Mouse (Mus musculus) CD4-positive naive resting alpha-beta T cell, adult 57 days (primary cell): ENCODE results near the gene H1f0. TPM values are rescaled to one million over a fixed set of nuclear protein-coding genes. Genes with fewer than 3 reads are reported as not detected.

ENCODE experiments used
- total RNA-seq: library from RNA; stranded (reverse); gene quantifications from one replicate; pipeline ENCODE4 v1.2.4, GENCODE M21; 2023

H1f0 gene
- total RNA-seq: 5.8 TPM

GRCm38 (mm10) chr15:79028237-79028738, at the start of gene H1f0:
H1f0 (plus strand) TSS chr15:79028450.

GRCm38 (mm10) chr15:79041585-79041984, 13.3 kb downstream of the H1f0 start, which contains the start of gene Galr3:
Galr3 (plus strand) TSS chr15:79041885.

GRCm38 (mm10) chr15:79062376-79063159, 34.3 kb downstream of the H1f0 start, which contains the start of gene Ankrd54:
Ankrd54 (minus strand) TSS chr15:79062893.

DNA sequence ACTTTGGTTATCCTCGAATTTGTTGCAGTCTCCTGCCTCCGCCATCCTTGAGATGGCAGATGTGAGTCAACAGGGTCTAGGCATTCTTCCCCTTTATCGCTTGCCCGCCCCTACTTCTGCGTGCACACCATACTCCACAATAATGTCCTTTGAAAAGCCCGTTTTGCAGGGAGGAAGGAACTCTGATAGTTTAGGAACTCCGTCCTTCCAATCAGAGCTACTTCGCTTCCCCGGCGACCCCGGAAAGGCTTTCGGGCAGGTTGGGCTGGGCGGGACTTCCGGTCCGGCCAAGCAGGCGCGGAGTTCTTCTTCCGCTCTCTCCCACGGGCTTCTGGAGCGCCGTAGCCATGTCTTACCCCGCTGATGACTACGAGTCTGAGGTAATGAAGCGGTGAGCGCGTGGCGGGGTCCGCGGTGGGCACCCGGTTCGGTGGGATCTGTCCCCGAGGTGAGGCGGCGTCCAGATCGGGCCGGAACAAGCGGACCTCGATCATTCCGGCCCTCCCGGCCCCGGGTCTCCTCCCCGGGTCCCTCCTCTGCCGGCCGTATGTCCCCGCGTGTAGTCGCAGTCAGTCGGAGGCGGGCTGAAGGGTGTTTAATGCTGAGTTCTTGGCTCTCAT, 46.8 kb downstream of the H1f0 start, which contains the start of gene Eif3l:
Gene Eif3l (plus strand): TSS at position 267 of the 620 bp plus-strand sequence.

Other genes starting within 250 kb of the H1f0 start
- 0.56 TPM for gene Card10, start 225.4 kb upstream of the H1f0 start, total RNA-seq
- 0.65 TPM for gene Cdc42ep1, start 185.8 kb upstream of the H1f0 start, total RNA-seq
- 3.3 TPM for gene Lgals2, start 172.9 kb upstream of the H1f0 start, total RNA-seq
- gene Gga1, start 151.3 kb upstream of the H1f0 start, total RNA-seq: 84.3 TPM
- gene Gm49510, start 128.8 kb upstream of the H1f0 start, total RNA-seq: not detected
- 241 TPM for gene Sh3bp1, start 128.7 kb upstream of the H1f0 start, total RNA-seq
- gene Pdxp, start 114.5 kb upstream of the H1f0 start, total RNA-seq: 13.7 TPM
- 63.1 TPM for gene Lgals1, start 101.7 kb upstream of the H1f0 start, total RNA-seq
- gene Nol12, start 93.5 kb upstream of the H1f0 start, total RNA-seq: 58.9 TPM
- 40.0 TPM for gene Triobp, start 80.7 kb upstream of the H1f0 start, total RNA-seq
- not detected for gene Galr3, start 13.4 kb downstream of the H1f0 start, total RNA-seq
- gene Ankrd54, start 34.4 kb downstream of the H1f0 start, total RNA-seq: 27.3 TPM
- gene Eif3l, start 46.7 kb downstream of the H1f0 start, total RNA-seq: 118 TPM
- 65.1 TPM for gene Micall1, start 80.4 kb downstream of the H1f0 start, total RNA-seq
- 44.4 TPM for gene Polr2f, start 112.6 kb downstream of the H1f0 start, total RNA-seq
- not detected for gene 1700088E04Rik, start 112.8 kb downstream of the H1f0 start, total RNA-seq
- not detected for gene Sox10, start 136.8 kb downstream of the H1f0 start, total RNA-seq
- gene Pick1, start 200.7 kb downstream of the H1f0 start, total RNA-seq: 24.8 TPM
- gene Gm49486, start 200.9 kb downstream of the H1f0 start, total RNA-seq: 0.92 TPM
- not detected for gene Slc16a8, start 226.3 kb downstream of the H1f0 start, total RNA-seq